Mouse (Mus musculus): Measurements from ENCODE around the gene Zdhhc23. TPM values are rescaled to one million over a fixed set of nuclear protein-coding genes. Genes with fewer than 3 reads are reported as not detected.

Gene Zdhhc23
- polyA plus RNA-seq, 1 experiment from 2014 or later: 0.18 TPM

- no peak overlapping the region for H3K4me3 ChIP-seq (replicated peaks)
- 69% methylated on average over 6 of the region's 6 CpGs for WGBS (ENCODE audit: insufficient replicate concordance)
- no peaks in the 10 kb centered on the region for H3K36me3 ChIP-seq (replicated peaks)
- no peak overlapping the region for H3K27ac ChIP-seq (replicated peaks)
- H3K27me3 ChIP-seq: no peaks in the 10 kb centered on the region
- no peak for ATAC-seq (ENCODE audit: insufficient read depth)
- H3K9ac ChIP-seq: no peak overlapping the region
- H3K4me2 ChIP-seq: no peak overlapping the region
- H3K9me3 ChIP-seq (replicated peaks): no peaks in the 10 kb centered on the region
- peaks cover 4% of the 10 kb centered on the region; the same call in 1 of the 2 replicates for H3K4me1 ChIP-seq (replicated peaks)
Observed at GRCm38 (mm10) chr16:43933041-43933440, 46.5 kb downstream of the Zdhhc23 start.

GRCm38 (mm10) chr16:43932319-43932718, 47.3 kb downstream of the Zdhhc23 start:
- ATAC-seq (ENCODE audit: insufficient read depth): no peak
- no peak overlapping the region for H3K4me3 ChIP-seq (replicated peaks)

GRCm38 (mm10) chr16:43931502-43931901, 48.1 kb downstream of the Zdhhc23 start:
- Histone ChIP-seq H3K36me3 (replicated peaks) (no peaks in the 10 kb centered on the region), H3K9ac (no peak overlapping the region), H3K27me3 (no peaks in the 10 kb centered on the region), H3K4me3 (replicated peaks) (no peak overlapping the region), H3K27ac (replicated peaks) (no peak overlapping the region), H3K9me3 (replicated peaks) (no peaks in the 10 kb centered on the region), H3K4me2 (no peak overlapping the region), H3K4me1 (replicated peaks) (peaks cover under 1% of the 10 kb centered on the region; the same call in 1 of the 2 replicates)
- 58% methylated on average over 3 of the region's 3 CpGs for WGBS (ENCODE audit: insufficient replicate concordance)
- ATAC-seq (ENCODE audit: insufficient read depth): no peak

More at GRCm38 (mm10) chr16:43932319-43932718, 47.3 kb downstream of the Zdhhc23 start:
- no peaks in the 10 kb centered on the region for H3K9me3 ChIP-seq (replicated peaks)
- H3K36me3 ChIP-seq (replicated peaks): no peaks in the 10 kb centered on the region
- H3K4me1 ChIP-seq (replicated peaks): peaks cover 4% of the 10 kb centered on the region; the same call in 1 of the 2 replicates
- no peak overlapping the region for H3K9ac ChIP-seq
- H3K27ac ChIP-seq (replicated peaks): no peak overlapping the region
- H3K4me2 ChIP-seq: no peak overlapping the region
- 70% methylated on average over 7 of the region's 7 CpGs for WGBS (ENCODE audit: insufficient replicate concordance)
- no peaks in the 10 kb centered on the region for H3K27me3 ChIP-seq

GRCm38 (mm10) chr16:43930577-43930976, 49.0 kb downstream of the Zdhhc23 start:
- Histone ChIP-seq H3K4me2 (no peak overlapping the region), H3K36me3 (replicated peaks) (no peaks in the 10 kb centered on the region), H3K27me3 (no peaks in the 10 kb centered on the region), H3K4me3 (replicated peaks) (no peak overlapping the region), H3K4me1 (replicated peaks) (no peaks in the 10 kb centered on the region), H3K27ac (replicated peaks) (no peak overlapping the region), H3K9me3 (replicated peaks) (no peaks in the 10 kb centered on the region), H3K9ac (no peak overlapping the region)
- no peak for ATAC-seq (ENCODE audit: insufficient read depth)

GRCm38 (mm10) chr16:43926341-43926859, 53.2 kb downstream of the Zdhhc23 start, which contains the start of gene Qtrt2:
Gene Qtrt2 (minus strand): TSS chr16:43926809.
- no peak within 1 kb of the TSS for H3K9ac ChIP-seq
- no peaks in the 10 kb centered on the region for H3K9me3 ChIP-seq (replicated peaks)
- no peak within 1 kb of the TSS for H3K4me3 ChIP-seq (replicated peaks)
- ATAC-seq (ENCODE audit: insufficient read depth): no peak
- no peaks in the 10 kb centered on the region for H3K36me3 ChIP-seq (replicated peaks)
- 61% methylated on average over 6 of the region's 6 CpGs for WGBS (ENCODE audit: insufficient replicate concordance)
- H3K4me2 ChIP-seq: no peak within 1 kb of the TSS
- no peaks in the 10 kb centered on the region for H3K27me3 ChIP-seq
- no peaks in the 10 kb centered on the region for H3K4me1 ChIP-seq (replicated peaks)
- no peak within 1 kb of the TSS for H3K27ac ChIP-seq (replicated peaks)

GRCm38 (mm10) chr16:43925846-43926245, 53.7 kb downstream of the Zdhhc23 start:
- WGBS (ENCODE audit: insufficient replicate concordance): 66% methylated on average over 1 of the region's 1 CpGs
- Histone ChIP-seq H3K27ac (replicated peaks) (no peak overlapping the region), H3K36me3 (replicated peaks) (no peaks in the 10 kb centered on the region), H3K27me3 (no peaks in the 10 kb centered on the region), H3K9ac (no peak overlapping the region), H3K4me1 (replicated peaks) (no peaks in the 10 kb centered on the region), H3K4me3 (replicated peaks) (no peak overlapping the region), H3K4me2 (no peak overlapping the region), H3K9me3 (replicated peaks) (no peaks in the 10 kb centered on the region)
- ATAC-seq (ENCODE audit: insufficient read depth): no peak

- Histone ChIP-seq H3K27ac (replicated peaks) (no peak overlapping the region), H3K4me3 (replicated peaks) (no peak overlapping the region), H3K9me3 (replicated peaks) (no peaks in the 10 kb centered on the region), H3K4me1 (replicated peaks) (no peaks in the 10 kb centered on the region), H3K9ac (no peak overlapping the region), H3K4me2 (no peak overlapping the region), H3K27me3 (no peaks in the 10 kb centered on the region), H3K36me3 (replicated peaks) (no peaks in the 10 kb centered on the region)
- WGBS (ENCODE audit: insufficient replicate concordance): 51% methylated on average over 6 of the region's 6 CpGs
- ATAC-seq (ENCODE audit: insufficient read depth): no peak
Observed at GRCm38 (mm10) chr16:43925001-43925558, 54.5 kb downstream of the Zdhhc23 start.

GRCm38 (mm10) chr16:43922630-43923029, 57.0 kb downstream of the Zdhhc23 start:
- no peak overlapping the region for H3K27ac ChIP-seq (replicated peaks)
- no peaks in the 10 kb centered on the region for H3K9me3 ChIP-seq (replicated peaks)
- ATAC-seq (ENCODE audit: insufficient read depth): no peak
- 46% methylated on average over 3 of the region's 3 CpGs for WGBS (ENCODE audit: insufficient replicate concordance)
- H3K27me3 ChIP-seq: no peaks in the 10 kb centered on the region
- H3K9ac ChIP-seq: no peak overlapping the region
- H3K4me1 ChIP-seq (replicated peaks): no peaks in the 10 kb centered on the region
- H3K36me3 ChIP-seq (replicated peaks): no peaks in the 10 kb centered on the region
- no peak overlapping the region for H3K4me3 ChIP-seq (replicated peaks)
- no peak overlapping the region for H3K4me2 ChIP-seq

GRCm38 (mm10) chr16:43922024-43922423, 57.6 kb downstream of the Zdhhc23 start:
- Histone ChIP-seq H3K27ac (replicated peaks) (no peak overlapping the region), H3K36me3 (replicated peaks) (no peaks in the 10 kb centered on the region), H3K4me1 (replicated peaks) (no peaks in the 10 kb centered on the region), H3K9me3 (replicated peaks) (no peaks in the 10 kb centered on the region), H3K27me3 (no peaks in the 10 kb centered on the region), H3K4me2 (no peak overlapping the region), H3K9ac (no peak overlapping the region), H3K4me3 (replicated peaks) (no peak overlapping the region)
- ATAC-seq (ENCODE audit: insufficient read depth): no peak
- WGBS (ENCODE audit: insufficient replicate concordance): 59% methylated on average over 2 of the region's 2 CpGs

GRCm38 (mm10) chr16:43918867-43919266, 60.7 kb downstream of the Zdhhc23 start:
- Histone ChIP-seq H3K4me2 (no peak overlapping the region), H3K9ac (no peak overlapping the region), H3K36me3 (replicated peaks) (no peaks in the 10 kb centered on the region), H3K9me3 (replicated peaks) (no peaks in the 10 kb centered on the region), H3K27me3 (no peaks in the 10 kb centered on the region), H3K4me3 (replicated peaks) (no peak overlapping the region), H3K4me1 (replicated peaks) (no peaks in the 10 kb centered on the region), H3K27ac (replicated peaks) (no peak overlapping the region)
- 40% methylated on average over 3 of the region's 3 CpGs for WGBS (ENCODE audit: insufficient replicate concordance)
- no peak for ATAC-seq (ENCODE audit: insufficient read depth)
